Mouse (Mus musculus) MEL (cell line): ENCODE measurements around the gene Cth. TPM values are rescaled to one million over a fixed set of nuclear protein-coding genes. Genes with fewer than 3 reads are reported as not detected.

ENCODE experiments used
- DNase-seq: peaks from one replicate; pipeline ENCODE4 v3.0.0; 2011; ENCODE audit warnings: low read depth, low spot score
- H3K27ac ChIP-seq: 2 replicates; pipeline ENCODE4 v1.5.1; 2012; ENCODE audit warnings: low read depth, mild to moderate bottlenecking, control low read depth, low read length, moderate library complexity; ENCODE audit not compliant: control insufficient read depth
- H3K27me3 ChIP-seq, 2 experiments: fragments of 150-350 bp in 1 of 2; sonication (generic) in 1 of 2; 2 replicates each; pipeline ENCODE4 v1.6.1; 2012; ENCODE audit warnings: low read length in 2 of 2, mild to moderate bottlenecking in 2 of 2, improper control_type of control experiment in 1 of 2, moderate library complexity in 1 of 2; ENCODE audit not compliant: insufficient read depth in 2 of 2, control insufficient read depth in 1 of 2
- H3K36me3 ChIP-seq, 2 experiments: 2 replicates each; pipeline ENCODE4 v1.6.1; 2012 to 2014; ENCODE audit warnings: low read length in 2 of 2, improper control_type of control experiment in 1 of 2, inconsistent platforms in 1 of 2, mild to moderate bottlenecking in 1 of 2; ENCODE audit not compliant: insufficient read depth in 2 of 2, control insufficient read depth in 1 of 2
- H3K4me1 ChIP-seq, 2 experiments: fragments of 150-350 bp in 1 of 2; sonication (generic) in 1 of 2; 2 replicates each; pipeline ENCODE4 v1.6.1; 2012; ENCODE audit warnings: low read length in 2 of 2, improper control_type of control experiment in 1 of 2, mild to moderate bottlenecking in 1 of 2; ENCODE audit not compliant: insufficient read depth in 2 of 2, control insufficient read depth in 1 of 2
- H3K4me3 ChIP-seq, 2 experiments: fragments of 150-350 bp in 1 of 2; sonication (generic) in 1 of 2; 2 replicates each; pipeline ENCODE4 v1.5.1; 2012; ENCODE audit warnings: low read depth in 2 of 2, low read length in 2 of 2, mild to moderate bottlenecking in 2 of 2, moderate library complexity in 2 of 2, control low read depth in 1 of 2, improper control_type of control experiment in 1 of 2; ENCODE audit not compliant: control insufficient read depth in 1 of 2, insufficient read depth in 1 of 2
- H3K79me2 ChIP-seq: 2 replicates; pipeline ENCODE4 v1.6.1; 2012; ENCODE audit warnings: mild to moderate bottlenecking, low read length, moderate library complexity; ENCODE audit not compliant: control insufficient read depth, poor library complexity, insufficient read depth
- H3K9ac ChIP-seq: 2 replicates; pipeline ENCODE4 v1.6.1; 2012; ENCODE audit warnings: low read depth, mild to moderate bottlenecking, control low read depth, low read length, moderate library complexity; ENCODE audit not compliant: control insufficient read depth, poor library complexity, severe bottlenecking
- H3K9me3 ChIP-seq: fragments of 150-350 bp; sonication (generic); replicated peaks from 2 replicates; pipeline ENCODE4 v1.6.1; 2012; ENCODE audit warnings: mild to moderate bottlenecking, low read length, improper control_type of control experiment, moderate library complexity; ENCODE audit not compliant: insufficient read depth
- GATA1 ChIP-seq: IDR thresholded peaks from 2 replicates; pipeline ENCODE4 v1.6.1; 2011; ENCODE audit warnings: low read depth, low read length, improper control_type of control experiment
- TCF12 ChIP-seq: IDR thresholded peaks from 2 replicates; pipeline ENCODE4 v1.6.1; 2014; ENCODE audit warnings: low read depth, mild to moderate bottlenecking, inconsistent platforms, low read length, improper control_type of control experiment, moderate library complexity
- ZMIZ1 ChIP-seq: IDR thresholded peaks from 2 replicates; pipeline ENCODE4 v1.6.1; 2012; ENCODE audit warnings: low read depth, mild to moderate bottlenecking, inconsistent platforms, low read length, improper control_type of control experiment, moderate library complexity
- ZNF384 ChIP-seq: IDR thresholded peaks from 2 replicates; pipeline ENCODE4 v1.6.1; 2012; ENCODE audit warnings: low read depth, mild to moderate bottlenecking, inconsistent platforms, low read length, improper control_type of control experiment
- polyA plus RNA-seq, 2 experiments: library from polyadenylated mRNA; stranded (reverse) in 1 of 2; unstranded in 1 of 2; fragments of >175 nt in 1 of 2; fragments of >200 nt in 1 of 2; gene quantifications; 2 replicates each; pipeline versions ENCODE4 v1.2.1 to v1.2.4; 2012; ENCODE audit warnings: low replicate concordance in 2 of 2, low read depth in 1 of 2; ENCODE audit not compliant: insufficient read length in 2 of 2, insufficient read depth in 1 of 2, missing spikeins in 1 of 2
- total RNA-seq: library from RNA; depleted of rRNA; stranded (reverse); fragments of 300-350 nt; gene quantifications from 2 replicates; pipeline ENCODE4 v1.2.3, GENCODE M21; 2012; rRNA removed

Cth gene
- total and polyA plus RNA-seq, 3 experiments, result 11.7 to 26.8 TPM; not detected in 1

- Histone ChIP-seq H3K27me3 (peaks cover 0 to 3% of the 10 kb centered on the region in 2 experiments; a peak in 3 of 4 replicates), H3K4me3 (no peak overlapping the region)
- peak; percentile 50; the same call in 1 of the 2 replicates for TF ChIP-seq ZNF384
- peak; percentile 54; the same call in 1 of the 2 replicates for TF ChIP-seq GATA1
- TF ChIP-seq TCF12, result 0 out of 2 replicates have a peak, but pooled peaks have one; percentile 14
- TF ChIP-seq ZMIZ1, result no peak
- TF ChIP-seq, all 39 proteins: peak for 3
- DNase-seq, result peak; percentile 24
- H3K79me2 ChIP-seq, result no peaks in the 10 kb centered on the region
- no peaks in the 10 kb centered on the region for H3K9me3 ChIP-seq
- peaks cover 0 to 2% of the 10 kb centered on the region in 2 experiments; a peak in 1 of 4 replicates for H3K36me3 ChIP-seq
- H3K9ac ChIP-seq, result no peak overlapping the region
- no peaks in the 10 kb centered on the region for H3K4me1 ChIP-seq
- no peak overlapping the region for H3K27ac ChIP-seq
Observed at GRCm38 (mm10) chr3:157847338-157848284, 77.3 kb downstream of the Cth start.

Other genes starting within 250 kb of the Cth start
- 15.2 and 16.3 TPM in 2 replicates for gene Ankrd13c, start 22.2 kb upstream of the Cth start, total RNA-seq
- gene Ankrd13c, start 22.2 kb upstream of the Cth start, polyA plus RNA-seq, result 10 to 100 TPM in 1 of 2 experiments, not detected in 1; 31.8 TPM
- gene Srsf11, start 111.6 kb upstream of the Cth start, total RNA-seq, result 112 and 114 TPM in 2 replicates
- gene Srsf11, start 111.6 kb upstream of the Cth start, polyA plus RNA-seq, result 100 to 1,000 TPM; 215 to 486 TPM
- gene Lrrc40, start 111.6 kb upstream of the Cth start, total RNA-seq, result 42.6 and 48.9 TPM in 2 replicates
- gene Lrrc40, start 111.6 kb upstream of the Cth start, polyA plus RNA-seq, result 10 to 100 TPM in 1 of 2 experiments, not detected in 1; 70.0 TPM